Mouse (Mus musculus): Measurements from ENCODE around the gene Rb1. TPM values are rescaled to one million over a fixed set of nuclear protein-coding genes. Genes with fewer than 3 reads are reported as not detected.

Gene Rb1
- polyA plus RNA-seq, 1 experiment from 2014 or later, result 27.5 TPM

GRCm38 (mm10) chr14:73168605-73169004 is 157.0 kb downstream of the Rb1 start:
- ATAC-seq (ENCODE audit: low FRiP score, low read depth), result no peak
- no peaks in the 10 kb centered on the region for H3K4me1 ChIP-seq (replicated peaks)
- no peaks in the 10 kb centered on the region for H3K27me3 ChIP-seq
- H3K27ac ChIP-seq (replicated peaks), result no peak overlapping the region
- H3K9me3 ChIP-seq, result no peaks in the 10 kb centered on the region
- H3K36me3 ChIP-seq, result peaks cover 45% of the 10 kb centered on the region
- no peak overlapping the region for H3K9ac ChIP-seq
- no peak overlapping the region for H3K4me3 ChIP-seq
- H3K4me2 ChIP-seq, result no peak overlapping the region
- WGBS, result 95% methylated on average over 6 of the region's 6 CpGs

- Histone ChIP-seq H3K27ac (replicated peaks) (no peak overlapping the region), H3K9me3 (no peaks in the 10 kb centered on the region), H3K27me3 (no peaks in the 10 kb centered on the region), H3K4me1 (replicated peaks) (no peaks in the 10 kb centered on the region), H3K4me2 (no peak overlapping the region), H3K36me3 (peaks cover 40% of the 10 kb centered on the region), H3K4me3 (no peak overlapping the region), H3K9ac (no peak overlapping the region)
- no peak for ATAC-seq (ENCODE audit: low FRiP score, low read depth)
- 94% methylated on average over 6 of the region's 6 CpGs for WGBS
Measured at GRCm38 (mm10) chr14:73165136-73165535, 160.5 kb downstream of the Rb1 start.

DNA sequence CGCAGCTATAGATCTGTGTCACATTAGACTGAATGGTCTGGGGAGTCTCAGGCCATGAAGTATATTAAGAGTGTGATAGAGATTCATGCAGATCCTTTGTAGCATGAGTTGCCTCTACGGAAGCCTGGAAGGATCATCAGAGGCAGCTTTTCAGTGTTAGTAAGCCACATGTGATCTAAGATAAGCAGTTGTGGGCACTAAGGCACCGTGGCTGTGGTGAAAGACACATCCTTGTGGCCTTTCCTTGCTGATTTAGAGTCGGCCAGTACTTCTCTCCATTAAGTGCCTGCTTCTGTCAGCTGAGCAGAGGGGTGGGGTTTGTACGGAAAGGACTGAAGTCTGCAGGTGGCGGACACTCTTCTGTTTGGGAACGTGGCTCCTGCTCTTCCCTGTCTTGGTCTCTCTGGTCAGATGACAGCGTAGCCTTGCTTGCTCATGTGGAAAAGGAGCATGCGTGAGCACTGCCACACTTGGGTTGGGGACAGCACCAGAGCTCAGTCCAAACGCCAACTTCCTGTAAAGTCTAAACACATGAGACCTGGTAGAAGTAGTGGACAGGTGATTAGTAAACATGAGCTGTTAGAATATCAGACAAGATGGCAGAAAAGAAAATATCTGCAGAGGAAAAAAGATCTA is 162.1 kb downstream of the Rb1 start:
- H3K4me1 ChIP-seq (replicated peaks), result no peaks in the 10 kb centered on the region
- no peak overlapping the region for H3K4me2 ChIP-seq
- WGBS, result 92% methylated on average over 10 of the region's 10 CpGs
- no peaks in the 10 kb centered on the region for H3K9me3 ChIP-seq
- no peak overlapping the region for H3K4me3 ChIP-seq
- peaks cover 38% of the 10 kb centered on the region for H3K36me3 ChIP-seq
- ATAC-seq (ENCODE audit: low FRiP score, low read depth), result no peak
- no peak overlapping the region for H3K27ac ChIP-seq (replicated peaks)
- H3K9ac ChIP-seq, result no peak overlapping the region
- H3K27me3 ChIP-seq, result no peaks in the 10 kb centered on the region

- no peak overlapping the region for H3K4me3 ChIP-seq
- H3K9ac ChIP-seq, result no peak overlapping the region
- no peak overlapping the region for H3K27ac ChIP-seq (replicated peaks)
- H3K9me3 ChIP-seq, result no peaks in the 10 kb centered on the region
- no peaks in the 10 kb centered on the region for H3K4me1 ChIP-seq (replicated peaks)
- H3K4me2 ChIP-seq, result no peak overlapping the region
- H3K27me3 ChIP-seq, result no peaks in the 10 kb centered on the region
- ATAC-seq (ENCODE audit: low FRiP score, low read depth), result no peak
- WGBS, result 92% methylated on average over 13 of the region's 13 CpGs
- H3K36me3 ChIP-seq, result peaks cover 33% of the 10 kb centered on the region
Measured at GRCm38 (mm10) chr14:73162192-73162800, 163.3 kb downstream of the Rb1 start.

DNA sequence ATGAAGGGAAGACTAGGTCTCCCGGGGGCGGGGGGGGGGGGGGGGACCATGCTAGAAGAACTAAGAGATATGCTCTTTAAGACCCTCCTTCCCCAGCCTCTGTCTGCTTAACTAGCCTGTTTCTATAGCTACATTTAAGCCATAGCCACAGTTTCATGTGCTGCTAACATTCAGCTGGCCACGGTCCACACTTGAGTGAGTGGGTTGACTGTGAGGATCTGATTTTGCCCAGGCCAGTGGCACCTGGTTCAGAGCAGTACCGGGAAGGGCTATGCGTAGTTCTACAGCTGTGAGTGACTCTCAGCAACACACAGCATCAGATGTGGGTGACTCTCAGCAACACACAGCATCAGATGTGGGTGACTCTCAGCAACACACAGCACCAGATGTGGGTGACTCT is 164.3 kb downstream of the Rb1 start:
- no peaks in the 10 kb centered on the region for H3K9me3 ChIP-seq
- peaks cover 30% of the 10 kb centered on the region for H3K36me3 ChIP-seq
- no peak overlapping the region for H3K9ac ChIP-seq
- 95% methylated on average over 4 of the region's 5 CpGs for WGBS
- no peak for ATAC-seq (ENCODE audit: low FRiP score, low read depth)
- no peaks in the 10 kb centered on the region for H3K4me1 ChIP-seq (replicated peaks)
- H3K27ac ChIP-seq (replicated peaks), result no peak overlapping the region
- H3K27me3 ChIP-seq, result no peaks in the 10 kb centered on the region
- H3K4me2 ChIP-seq, result no peak overlapping the region
- no peak overlapping the region for H3K4me3 ChIP-seq

- H3K36me3 ChIP-seq, result peaks cover 4% of the 10 kb centered on the region; the same call in 1 of the 2 replicates
- no peak overlapping the region for H3K4me3 ChIP-seq
- no peaks in the 10 kb centered on the region for H3K27me3 ChIP-seq
- H3K27ac ChIP-seq (replicated peaks), result no peak overlapping the region
- no peak for ATAC-seq (ENCODE audit: low FRiP score, low read depth)
- H3K4me1 ChIP-seq (replicated peaks), result peaks cover 15% of the 10 kb centered on the region
- no peak overlapping the region for H3K9ac ChIP-seq
- WGBS, result 88% methylated on average over 3 of the region's 3 CpGs
- H3K9me3 ChIP-seq, result no peaks in the 10 kb centered on the region
- H3K4me2 ChIP-seq, result no peak overlapping the region
Measured at GRCm38 (mm10) chr14:73148125-73148524, 177.5 kb downstream of the Rb1 start.

DNA sequence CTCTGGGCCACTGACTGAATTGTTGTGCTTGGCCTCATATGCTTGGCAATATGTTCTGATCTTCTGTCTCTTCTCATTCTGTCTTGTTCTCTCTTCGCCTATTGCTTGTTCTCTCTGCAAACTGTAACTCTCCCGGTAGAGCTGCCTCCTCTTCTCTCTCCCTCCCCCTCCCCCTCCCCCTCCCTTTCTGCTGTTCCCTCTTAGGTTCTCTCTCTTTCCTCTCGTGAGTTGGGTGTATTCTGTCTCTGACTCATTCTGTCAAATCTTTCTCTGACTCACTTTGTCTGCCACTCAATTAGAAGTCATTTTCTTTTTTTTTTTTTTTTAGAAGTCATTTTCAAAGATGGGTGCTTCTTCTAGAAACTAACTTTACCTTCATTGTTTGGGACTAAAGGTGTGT is 178.9 kb downstream of the Rb1 start:
- 63% methylated on average over 3 of the region's 3 CpGs for WGBS

DNA sequence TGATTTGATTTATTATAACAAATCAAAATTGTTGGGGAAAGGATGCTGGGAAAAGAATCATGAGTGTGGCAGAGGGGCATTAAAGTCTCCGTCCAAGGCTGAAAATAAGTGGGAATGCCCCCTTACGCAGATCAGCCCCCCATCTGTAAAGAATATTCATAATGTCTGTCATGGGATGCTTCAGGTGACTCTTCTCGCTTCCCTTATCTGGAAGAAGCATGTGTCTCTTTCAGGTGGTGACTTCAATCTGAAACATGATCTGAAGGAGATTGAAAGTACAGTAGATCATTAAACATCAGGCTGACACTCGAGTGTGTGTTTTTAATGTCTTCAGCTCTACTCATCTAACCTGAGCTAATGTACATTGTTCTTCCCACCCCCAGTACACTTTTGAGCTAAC is 180.1 kb downstream of the Rb1 start:
- Histone ChIP-seq H3K27me3 (no peaks in the 10 kb centered on the region), H3K36me3 (no peaks in the 10 kb centered on the region), H3K4me2 (no peak overlapping the region), H3K4me3 (no peak overlapping the region), H3K9ac (no peak overlapping the region), H3K9me3 (no peaks in the 10 kb centered on the region), H3K27ac (replicated peaks) (no peak overlapping the region), H3K4me1 (replicated peaks) (peaks cover 24% of the 10 kb centered on the region)
- WGBS, result 95% methylated on average over 4 of the region's 4 CpGs
- no peak for ATAC-seq (ENCODE audit: low FRiP score, low read depth)

More for the DNA sequence above, 178.9 kb downstream of the Rb1 start:
- no peak overlapping the region for H3K4me3 ChIP-seq
- no peaks in the 10 kb centered on the region for H3K9me3 ChIP-seq
- ATAC-seq (ENCODE audit: low FRiP score, low read depth), result no peak
- H3K27me3 ChIP-seq, result no peaks in the 10 kb centered on the region
- no peak overlapping the region for H3K9ac ChIP-seq
- H3K4me1 ChIP-seq (replicated peaks), result peaks cover 23% of the 10 kb centered on the region
- peaks cover 2% of the 10 kb centered on the region; the same call in 1 of the 2 replicates for H3K36me3 ChIP-seq
- no peak overlapping the region for H3K27ac ChIP-seq (replicated peaks)
- no peak overlapping the region for H3K4me2 ChIP-seq

DNA sequence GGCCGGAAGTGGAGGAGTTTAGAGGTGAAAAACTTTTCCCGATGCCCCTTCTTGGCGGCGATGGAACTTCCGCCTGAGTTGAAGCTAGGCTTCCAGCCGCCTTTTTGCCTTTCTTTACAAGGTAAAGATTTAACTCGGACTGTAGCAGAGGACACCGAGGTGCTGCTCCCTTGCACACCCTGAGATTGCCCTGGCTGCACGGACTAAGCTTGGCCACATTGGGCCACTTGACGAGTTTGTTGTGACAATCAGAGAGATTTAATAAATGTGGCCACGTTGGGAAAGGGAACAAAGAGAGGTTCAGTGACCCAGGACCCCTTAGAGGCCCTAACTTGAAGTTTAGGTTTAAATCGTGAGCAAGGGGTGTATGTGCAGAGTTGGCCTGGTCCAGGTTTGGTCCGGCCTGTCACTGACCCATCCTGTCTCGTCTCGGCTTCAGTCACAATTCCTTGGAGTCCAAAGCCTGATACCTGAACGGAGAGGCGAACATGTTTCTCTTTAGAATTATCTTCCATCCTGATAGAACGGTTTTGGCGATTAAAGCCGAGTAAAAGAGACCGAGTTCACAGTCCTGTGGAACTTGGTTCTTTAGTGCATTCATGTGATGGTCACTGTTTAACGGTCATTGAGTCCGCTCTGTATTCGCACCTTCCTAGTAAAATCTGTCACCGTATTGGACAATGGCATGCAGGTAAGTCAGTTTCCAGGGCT is 181.8 kb downstream of the Rb1 start:
- ATAC-seq (ENCODE audit: low FRiP score, low read depth), result peak; percentile 36; the same call in 1 of the 2 replicates
- no peaks in the 10 kb centered on the region for H3K36me3 ChIP-seq
- H3K4me1 ChIP-seq (replicated peaks), result peaks cover 24% of the 10 kb centered on the region
- H3K9me3 ChIP-seq, result no peaks in the 10 kb centered on the region
- H3K27ac ChIP-seq (replicated peaks), result peak overlapping the region; percentile 94
- peak overlapping the region; percentile 62 for H3K4me3 ChIP-seq
- no peaks in the 10 kb centered on the region for H3K27me3 ChIP-seq
- H3K4me2 ChIP-seq, result peak overlapping the region; percentile 70
- peak overlapping the region; percentile 88 for H3K9ac ChIP-seq
- WGBS, result 38% methylated on average over 25 of the region's 25 CpGs

- Histone ChIP-seq H3K36me3 (no peaks in the 10 kb centered on the region), H3K9ac (peak overlapping the region; percentile 88), H3K9me3 (no peaks in the 10 kb centered on the region), H3K4me2 (peak overlapping the region; percentile 70), H3K27me3 (no peaks in the 10 kb centered on the region), H3K4me1 (replicated peaks) (peaks cover 24% of the 10 kb centered on the region), H3K27ac (replicated peaks) (peak overlapping the region; percentile 94), H3K4me3 (peak overlapping the region; percentile 62)
- ATAC-seq (ENCODE audit: low FRiP score, low read depth), result peak; percentile 95
- under 1% methylated on average over 81 of the region's 88 CpGs for WGBS
Measured at GRCm38 (mm10) chr14:73142896-73143709, 182.5 kb downstream of the Rb1 start.

- peak overlapping the region; percentile 88 for H3K9ac ChIP-seq
- H3K27ac ChIP-seq (replicated peaks), result peak overlapping the region; percentile 94
- peak overlapping the region; percentile 70 for H3K4me2 ChIP-seq
- under 1% methylated on average over 11 of the region's 11 CpGs for WGBS
- H3K4me1 ChIP-seq (replicated peaks), result peaks cover 24% of the 10 kb centered on the region
- ATAC-seq (ENCODE audit: low FRiP score, low read depth), result peak; percentile 5; the same call in 1 of the 2 replicates
- H3K27me3 ChIP-seq, result no peaks in the 10 kb centered on the region
- no peaks in the 10 kb centered on the region for H3K36me3 ChIP-seq
- no peaks in the 10 kb centered on the region for H3K9me3 ChIP-seq
- H3K4me3 ChIP-seq, result peak overlapping the region; percentile 62
Measured at GRCm38 (mm10) chr14:73142421-73142895, 183.2 kb downstream of the Rb1 start.
